Comparison of ENCODE assay signal across 20 mouse cellular contexts in genomic region chr17:83127842-83128241, GRCm38 (mm10).
DNase-seq lines count a peak whose midpoint lies in the region; ATAC-seq and TF ChIP-seq lines count a peak whose summit lies in the region.
"Had no signal": no experiment of that assay in that cellular context is flagged by ENCODE, and none has a peak within 500 bp of the region (broad histone marks: within the 10 kb centered on the region; RNA-seq: fewer than 3 reads in every experiment).

No protein-coding gene starts in this region.

- intact Hi-C loops in gastrocnemius, adult 2 months (cut with DNase I): no loop called here
- intact Hi-C loops in left cerebral cortex, postnatal 4 days (cut with DNase I): no loop called here

- H3K4me3 ChIP-seq in gastrocnemius, adult 2 months: no peak overlapping the region
- no peak overlapping the region for H3K4me3 ChIP-seq in midbrain, embryonic 12.5 days
- H3K4me3 ChIP-seq in midbrain, embryonic 10.5 days: no peak overlapping the region
- no peak overlapping the region for H3K4me3 ChIP-seq in hindbrain, embryonic 13.5 days
- H3K4me3 ChIP-seq in midbrain, embryonic 16.5 days (ENCODE audit: low read depth, low read length): no peak overlapping the region
- H3K4me3 ChIP-seq: hindbrain, embryonic 15.5 days; limb, embryonic 15.5 days; stomach, embryonic 15.5 days had no signal

- DNase-seq in gastrocnemius, adult 2 months: no peak
- DNase-seq in gastrocnemius, postnatal 4 days (ENCODE audit: low spot score in 2 of 2): no peak
- DNase-seq in midbrain, embryonic 10.5 days (ENCODE audit: low spot score): no peak
- DNase-seq in left cerebral cortex, postnatal 4 days: no peak
- DNase-seq: adrenal gland, postnatal 10 days; cerebellum, adult 9-11 months; kidney, adult 9 months; kidney, postnatal 36 days; lung, embryonic 14.5 days; right cerebral cortex, adult 18-20 months; thymus, adult 2 months; thymus, postnatal 4 days had no signal

- 43% methylated on average over 6 of the region's 6 CpGs for WGBS in midbrain, embryonic 12.5 days
- WGBS in midbrain, embryonic 10.5 days: 66% methylated on average over 6 of the region's 6 CpGs
- WGBS in hindbrain, embryonic 13.5 days: 26% methylated on average over 6 of the region's 6 CpGs
- WGBS in midbrain, embryonic 16.5 days: 26% methylated on average over 6 of the region's 6 CpGs

- peak; percentile 39 for ATAC-seq in midbrain, embryonic 12.5 days (ENCODE audit: low FRiP score, low read depth)
- ATAC-seq in hindbrain, embryonic 13.5 days (ENCODE audit: low FRiP score): no peak
- ATAC-seq in midbrain, embryonic 16.5 days: peak; percentile 44
- ATAC-seq: intestine, embryonic 16.5 days had no signal

- H3K9me3 ChIP-seq in midbrain, embryonic 12.5 days: no peaks in the 10 kb centered on the region
- H3K9me3 ChIP-seq in midbrain, embryonic 10.5 days (replicated peaks): no peaks in the 10 kb centered on the region
- no peaks in the 10 kb centered on the region for H3K9me3 ChIP-seq in hindbrain, embryonic 13.5 days
- H3K9me3 ChIP-seq in midbrain, embryonic 16.5 days (replicated peaks; ENCODE audit: control insufficient read depth, low read length, poor library complexity, severe bottlenecking): no peaks in the 10 kb centered on the region
- H3K9me3 ChIP-seq: hindbrain, embryonic 15.5 days; limb, embryonic 15.5 days; stomach, embryonic 15.5 days had no signal

- no peaks in the 10 kb centered on the region for H3K36me3 ChIP-seq in midbrain, embryonic 12.5 days
- no peaks in the 10 kb centered on the region for H3K36me3 ChIP-seq in midbrain, embryonic 10.5 days
- no peaks in the 10 kb centered on the region for H3K36me3 ChIP-seq in hindbrain, embryonic 13.5 days
- H3K36me3 ChIP-seq in midbrain, embryonic 16.5 days (ENCODE audit: control insufficient read depth, insufficient read depth, low read length): no peaks in the 10 kb centered on the region
- H3K36me3 ChIP-seq: hindbrain, embryonic 15.5 days; limb, embryonic 15.5 days; stomach, embryonic 15.5 days had no signal

- no peak overlapping the region for H3K4me2 ChIP-seq in midbrain, embryonic 12.5 days (replicated peaks)
- H3K4me2 ChIP-seq in hindbrain, embryonic 13.5 days: no peak overlapping the region
- no peak overlapping the region for H3K4me2 ChIP-seq in midbrain, embryonic 16.5 days (ENCODE audit: low read length)
- H3K4me2 ChIP-seq: hindbrain, embryonic 15.5 days; limb, embryonic 15.5 days; lung, embryonic 14.5 days; stomach, embryonic 15.5 days had no signal

- TF ChIP-seq CTCF in gastrocnemius, adult 2 months (IDR thresholded peaks at IDR 0.05): no peak

- H3K27ac ChIP-seq in gastrocnemius, adult 2 months: peak overlapping the region; percentile 80; the same call in 1 of the 2 replicates
- H3K27ac ChIP-seq in midbrain, embryonic 12.5 days (replicated peaks): peak overlapping the region; percentile 35; the same call in 1 of the 2 replicates
- H3K27ac ChIP-seq in midbrain, embryonic 10.5 days (replicated peaks): no peak overlapping the region
- H3K27ac ChIP-seq in hindbrain, embryonic 13.5 days: peak overlapping the region; percentile 86
- H3K27ac ChIP-seq in midbrain, embryonic 16.5 days (ENCODE audit: low read length): no peak overlapping the region
- H3K27ac ChIP-seq: limb, embryonic 15.5 days; liver, embryonic 14.5 days; stomach, embryonic 15.5 days had no signal

- H3K27me3 ChIP-seq in midbrain, embryonic 12.5 days: peaks cover 45% of the 10 kb centered on the region
- H3K27me3 ChIP-seq in midbrain, embryonic 10.5 days (ENCODE audit: low read depth, poor library complexity, severe bottlenecking): peaks cover 81% of the 10 kb centered on the region
- no peaks in the 10 kb centered on the region for H3K27me3 ChIP-seq in hindbrain, embryonic 13.5 days
- no peaks in the 10 kb centered on the region; the same call in 1 of the 2 replicates for H3K27me3 ChIP-seq in midbrain, embryonic 16.5 days (ENCODE audit: control insufficient read depth, insufficient read depth, low read depth, low read length)
- H3K27me3 ChIP-seq: hindbrain, embryonic 15.5 days; stomach, embryonic 15.5 days had no signal

- no peak overlapping the region for H3K9ac ChIP-seq in midbrain, embryonic 12.5 days (replicated peaks)
- no peak overlapping the region for H3K9ac ChIP-seq in hindbrain, embryonic 13.5 days
- no peak overlapping the region for H3K9ac ChIP-seq in midbrain, embryonic 16.5 days (ENCODE audit: low read depth, low read length)
- H3K9ac ChIP-seq: hindbrain, embryonic 15.5 days; limb, embryonic 15.5 days; liver, embryonic 14.5 days; lung, embryonic 14.5 days; stomach, embryonic 15.5 days had no signal

- peaks cover 36% of the 10 kb centered on the region for H3K4me1 ChIP-seq in midbrain, embryonic 12.5 days
- peaks cover 54% of the 10 kb centered on the region for H3K4me1 ChIP-seq in midbrain, embryonic 10.5 days
- peaks cover 62% of the 10 kb centered on the region for H3K4me1 ChIP-seq in hindbrain, embryonic 13.5 days (replicated peaks)
- H3K4me1 ChIP-seq in midbrain, embryonic 16.5 days (ENCODE audit: control insufficient read depth, insufficient read depth, low read length): peaks cover 20% of the 10 kb centered on the region

Comparison
In these comparisons a context has a peak if more than half of its experiments do, and no peak if none do; other contexts are left out.
1. H3K27ac ChIP-seq: peak in gastrocnemius, adult 2 months (single experiment), midbrain, embryonic 12.5 days (single experiment) and hindbrain, embryonic 13.5 days (single experiment); none in midbrain, embryonic 10.5 days (single experiment) and midbrain, embryonic 16.5 days (single experiment).